Mouse (Mus musculus) testis, postnatal 14 days (tissue): ENCODE data around the gene Psmc3.
A peak's percentile ranks its signal among the peaks of the same experiment; 100 is the strongest.

Source experiments
- DNase-seq: peaks from one replicate; pipeline ENCODE4 v3.0.0; 2021; ENCODE audit warnings: low spot score

Psmc3 gene

DNA sequence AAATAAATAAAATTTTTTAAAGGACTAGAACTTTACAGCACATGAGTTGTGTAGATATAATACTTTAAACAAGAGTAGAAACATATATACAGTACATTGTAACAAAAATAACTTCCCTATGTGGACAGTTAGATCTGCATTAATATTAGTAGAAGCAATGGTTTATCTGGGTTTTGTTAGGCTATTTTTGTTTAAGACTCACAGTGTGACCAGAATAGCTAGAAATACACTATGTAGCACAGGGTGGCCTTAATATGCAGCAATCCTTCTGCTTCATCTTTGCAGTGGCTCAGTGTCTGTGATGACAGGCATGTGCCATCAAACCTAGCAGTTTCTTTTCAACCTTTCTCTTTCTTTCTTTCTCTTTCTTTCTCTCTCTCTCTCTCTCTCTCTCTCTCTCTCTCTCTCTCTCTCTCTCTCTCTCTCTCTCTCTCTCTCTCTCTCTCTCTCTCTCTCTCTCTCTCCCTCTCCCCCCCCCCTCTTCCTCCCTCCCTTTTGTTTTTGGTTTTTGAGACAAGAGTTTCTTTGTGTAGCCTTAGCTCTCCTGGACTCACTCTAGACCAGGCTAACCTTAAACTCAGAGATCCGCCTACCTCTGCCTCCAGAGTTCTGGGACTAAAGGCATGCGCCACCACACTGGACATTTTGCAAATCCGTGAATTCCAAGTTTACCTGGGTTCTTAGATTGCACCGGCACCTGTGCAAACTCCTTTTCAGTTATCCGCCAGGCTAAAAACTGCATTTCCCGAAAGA, 452 bp upstream of the Psmc3 start:
- DNase-seq: no peak

DNA sequence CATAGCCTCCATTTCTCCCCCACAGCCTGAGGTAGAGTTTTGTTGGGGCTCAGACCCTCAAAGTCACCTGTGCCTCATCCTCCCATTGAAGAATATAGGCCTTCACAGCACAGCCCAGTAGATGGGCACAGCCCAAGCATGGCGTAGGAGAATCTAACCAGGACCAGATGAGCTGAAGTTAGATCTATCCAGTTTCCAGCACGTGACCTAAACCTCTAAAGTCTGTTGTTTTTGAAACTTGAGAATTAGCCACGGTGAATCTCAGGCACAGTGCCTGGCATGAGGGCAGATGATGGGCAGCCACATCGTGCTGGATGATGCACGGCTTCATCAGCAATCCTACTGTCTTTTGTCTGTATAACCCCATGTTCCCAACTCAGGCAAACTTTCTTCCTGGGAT, 4.6 kb downstream of the Psmc3 start:
- no peak for DNase-seq

DNA sequence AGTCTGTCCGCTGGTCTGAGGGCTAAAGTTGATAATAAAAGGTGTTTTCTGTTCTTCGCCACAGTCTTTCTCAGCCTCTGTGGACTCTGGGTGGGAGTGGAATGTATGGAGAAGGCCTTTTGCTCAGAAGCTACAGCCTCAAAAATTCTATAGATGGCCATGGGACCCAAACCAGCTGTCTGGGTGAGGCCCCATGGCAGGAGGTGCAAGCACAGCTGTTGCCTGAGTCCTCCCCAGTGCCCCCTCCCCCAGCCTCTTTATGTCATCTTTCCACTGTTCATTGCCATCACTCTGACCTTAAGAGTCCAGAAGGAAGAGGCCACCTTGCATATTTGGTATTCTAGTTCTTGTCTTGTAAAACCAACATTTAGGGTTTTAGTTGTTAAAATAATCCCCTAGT, 5.6 kb downstream of the Psmc3 start:
- DNase-seq: no peak

DNA sequence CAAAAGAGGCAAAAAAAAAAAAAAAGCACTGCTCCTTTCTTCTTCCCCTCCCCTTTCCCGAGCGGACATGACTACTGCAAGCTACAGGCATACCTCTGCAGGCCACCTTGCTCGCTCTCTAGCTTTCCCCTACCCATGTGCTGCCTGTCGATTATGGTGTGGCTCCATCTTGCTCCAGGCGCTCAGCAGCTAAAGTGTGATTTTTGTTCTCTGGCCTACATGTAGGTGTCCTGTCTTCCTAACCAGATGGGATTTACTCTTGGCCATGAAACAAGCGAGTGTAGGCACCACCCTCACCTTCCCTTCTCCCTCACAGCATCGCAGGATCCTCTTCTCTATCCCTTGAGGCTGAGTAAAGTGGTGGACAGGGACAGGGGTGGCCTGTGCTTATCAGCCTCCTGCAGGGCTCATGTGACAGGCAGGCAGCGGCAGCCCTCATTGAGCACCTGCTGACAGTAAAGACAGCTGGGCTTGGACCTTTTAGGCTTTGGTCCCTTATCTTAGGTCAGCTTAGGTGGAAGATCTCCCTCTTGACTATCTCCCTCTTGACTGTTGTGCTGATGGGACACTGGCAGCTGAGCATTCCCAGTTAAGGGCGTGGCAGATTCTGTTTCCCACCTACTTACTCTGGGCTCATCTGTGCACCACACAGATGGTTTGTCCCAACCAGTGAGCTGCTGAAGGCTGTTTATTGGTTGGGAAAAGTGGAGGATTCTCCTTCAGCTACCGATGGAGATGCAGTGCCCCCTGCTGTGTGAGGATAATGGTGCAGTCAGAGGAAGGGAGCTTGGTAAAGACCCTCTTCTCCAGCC, 6.9 kb downstream of the Psmc3 start:
- DNase-seq: no peak

DNA sequence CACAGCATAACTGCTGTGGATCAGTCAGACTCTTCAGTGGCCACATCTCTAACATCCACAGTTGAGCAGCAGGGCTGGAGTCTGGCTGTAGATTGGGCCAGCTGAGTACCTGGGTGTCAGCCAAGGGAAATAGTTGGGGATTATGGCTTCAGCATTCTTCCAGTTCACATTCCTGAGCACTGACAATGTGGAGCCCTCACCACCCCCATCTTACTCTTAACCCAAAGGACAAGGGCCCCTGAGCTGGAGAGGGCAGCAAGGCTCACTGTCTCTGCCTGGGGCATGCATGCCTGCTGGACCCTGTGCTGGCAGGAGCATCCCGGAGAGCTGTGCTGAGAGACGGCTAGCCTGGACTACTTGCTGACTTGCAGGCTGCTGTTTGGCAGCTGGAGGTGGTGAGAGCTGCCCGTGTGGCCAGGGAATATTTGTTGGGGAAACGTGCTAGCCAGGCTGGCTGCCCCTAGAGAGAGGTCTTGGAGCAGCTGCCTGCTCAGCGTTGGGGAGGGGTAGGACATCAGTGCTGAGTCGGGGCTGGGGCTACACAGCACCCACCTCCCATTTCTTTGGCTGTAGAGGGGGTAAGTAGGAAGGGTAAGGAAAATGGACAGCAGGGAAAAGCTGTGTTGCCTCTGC, 8.2 kb downstream of the Psmc3 start:
- no peak for DNase-seq

DNA sequence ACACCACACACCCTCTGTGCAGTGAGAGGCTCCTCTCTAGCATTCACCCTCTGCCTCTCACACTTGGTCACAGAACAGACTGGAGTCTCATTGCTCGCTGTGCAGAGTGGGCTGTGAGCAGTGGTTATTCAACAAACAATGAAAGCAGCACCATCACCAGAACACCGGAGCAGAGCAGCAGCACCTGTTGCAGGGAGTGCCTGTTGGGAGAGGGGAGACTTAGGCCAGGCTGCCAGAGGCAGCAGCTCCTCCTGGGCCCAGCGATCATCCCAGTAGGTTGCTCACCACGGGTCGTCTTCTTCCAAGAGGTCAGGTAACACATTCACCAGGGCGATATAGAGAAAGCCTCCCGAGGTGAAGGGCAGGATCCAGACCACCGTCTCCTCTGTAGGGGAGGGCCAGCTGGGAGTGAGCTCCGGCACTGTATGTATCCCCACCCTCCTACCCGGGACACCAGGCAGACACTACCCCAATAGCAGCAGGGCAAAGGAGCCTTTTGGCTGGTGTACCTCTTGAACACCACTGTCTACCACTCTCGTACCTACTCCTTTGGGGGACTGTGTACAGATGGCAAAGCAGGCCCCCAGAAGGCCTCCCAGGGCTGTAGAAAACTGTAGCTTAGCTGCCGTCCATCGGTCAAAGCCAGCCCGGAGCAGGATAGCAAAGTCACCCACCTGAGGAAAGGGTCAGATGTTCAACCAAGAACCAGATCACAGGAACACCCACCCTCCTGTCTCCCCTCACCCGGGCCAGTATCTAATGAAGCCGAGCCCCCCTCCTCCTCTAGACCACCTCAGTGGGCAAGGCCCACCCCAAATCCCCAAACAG, 9.2 kb downstream of the Psmc3 start:
- DNase-seq: no peak

DNA sequence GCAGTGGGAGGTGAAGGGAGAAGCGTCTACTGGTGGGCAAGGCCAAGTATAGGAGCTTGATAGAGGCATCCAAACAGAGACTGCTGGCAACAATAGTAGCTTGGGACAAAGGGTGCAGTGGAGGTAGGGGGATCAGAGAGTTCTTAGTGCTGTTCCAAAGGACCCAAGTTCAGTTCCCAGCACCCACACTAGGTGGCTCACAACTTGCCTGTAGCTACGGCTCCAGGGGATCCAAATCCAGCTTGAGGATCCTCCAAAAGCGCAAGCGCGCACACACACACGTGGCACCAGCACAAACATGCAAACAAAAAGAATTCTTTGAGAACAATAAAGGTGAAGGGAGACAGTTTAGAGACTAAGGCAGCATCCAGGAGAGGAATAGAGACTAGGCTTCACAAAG, 10.4 kb downstream of the Psmc3 start:
- no peak for DNase-seq

- no peak for DNase-seq
Measured at GRCm38 (mm10) chr2:91065544-91065943, 11.7 kb downstream of the Psmc3 start.

DNA sequence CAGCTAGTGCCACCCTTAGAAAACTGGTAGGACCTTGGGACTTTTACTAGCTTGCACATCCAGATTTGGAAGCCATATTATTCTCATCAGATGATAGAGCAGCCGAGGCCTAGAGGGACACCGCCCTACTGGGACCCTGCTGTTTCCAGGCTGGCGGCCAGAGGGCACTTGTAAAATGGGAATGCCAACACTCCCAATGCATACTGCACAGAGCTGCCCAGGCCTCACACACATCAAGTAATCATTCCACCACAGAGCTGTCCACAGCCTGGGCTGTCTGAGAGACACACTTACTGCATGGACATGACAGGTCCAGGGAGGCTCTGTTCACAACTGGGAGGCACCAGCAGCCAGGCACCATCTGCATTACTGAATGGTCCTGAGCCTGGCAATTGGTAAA, 12.6 kb downstream of the Psmc3 start:
- no peak for DNase-seq

- DNase-seq: no peak
Measured at GRCm38 (mm10) chr2:91068162-91068871, 14.5 kb downstream of the Psmc3 start.

DNA sequence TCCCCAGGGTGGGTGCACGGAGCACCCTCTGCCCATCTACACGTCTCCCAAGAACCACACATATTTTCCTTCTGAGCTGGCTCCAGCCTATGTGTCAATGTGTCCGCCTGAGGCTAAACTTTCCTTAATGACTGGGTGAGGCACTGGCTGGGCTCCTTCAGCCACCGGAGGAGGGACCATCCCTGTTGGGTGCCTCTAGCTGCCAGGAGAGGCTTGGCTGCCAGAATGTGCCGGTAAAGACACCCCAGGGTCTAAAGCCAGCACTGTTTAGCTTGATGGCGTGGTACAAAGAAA, 15.0 kb downstream of the Psmc3 start:
- DNase-seq: no peak

DNA sequence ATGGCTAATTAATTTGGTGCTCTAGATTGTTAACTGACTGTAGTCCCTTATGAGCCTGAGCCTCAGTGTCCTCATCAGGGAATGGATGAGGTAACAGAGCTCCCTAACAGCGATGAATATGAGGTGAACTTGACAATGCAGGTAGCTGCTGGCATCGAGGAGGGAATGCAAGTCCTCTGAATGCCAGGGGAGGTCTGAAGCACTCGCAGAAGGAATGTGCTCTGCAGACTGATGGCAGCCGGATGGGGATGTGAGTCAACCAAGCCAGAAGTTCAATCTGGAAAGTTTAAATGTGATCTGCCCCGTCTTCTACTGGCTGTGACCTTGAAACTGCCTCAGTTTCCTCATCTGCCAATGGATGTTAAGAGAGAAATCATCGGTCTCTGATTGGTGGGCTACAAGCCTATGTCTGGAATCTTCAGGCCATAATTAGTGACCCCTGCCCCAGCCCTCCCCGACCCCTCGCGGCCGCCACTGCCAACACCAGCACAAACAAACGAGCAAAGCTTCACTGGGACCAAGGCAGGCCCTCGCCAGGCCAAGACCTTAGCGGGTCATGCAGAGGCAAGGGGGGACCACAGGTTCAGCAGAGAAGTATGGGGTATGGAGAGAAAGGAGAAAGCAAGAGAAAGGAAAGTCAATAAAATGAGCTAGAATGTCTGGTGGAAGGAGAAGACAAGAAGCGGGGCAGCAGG, 15.6 kb downstream of the Psmc3 start:
- DNase-seq: no peak

GRCm38 (mm10) chr2:91070076-91070800, 16.4 kb downstream of the Psmc3 start, which contains the start of gene Slc39a13:
TSS of gene Slc39a13 (minus strand) at chr2:91070417.
- DNase-seq: peak; percentile 92

DNA sequence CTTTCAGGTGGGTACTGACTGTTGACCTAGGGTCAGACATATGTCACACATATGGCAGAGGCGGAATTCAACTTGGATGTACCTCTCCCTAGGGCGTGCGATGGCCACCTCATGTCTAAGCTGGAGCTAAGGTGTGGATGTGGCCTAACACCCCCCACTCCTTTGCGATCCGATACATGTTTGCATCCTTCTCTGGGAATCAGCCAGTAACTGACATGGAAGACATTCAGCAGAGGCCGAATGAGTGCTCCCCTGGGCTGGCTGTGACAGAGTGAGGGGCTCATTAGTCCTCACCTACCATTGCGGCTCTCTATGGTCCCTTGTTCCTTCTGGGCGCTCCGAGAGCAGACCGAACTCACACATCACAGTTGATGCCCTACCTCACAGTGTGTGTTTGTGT, 17.2 kb downstream of the Psmc3 start:
- no peak for DNase-seq

GRCm38 (mm10) chr2:91072092-91072491, 18.3 kb downstream of the Psmc3 start:
- DNase-seq: no peak

DNA sequence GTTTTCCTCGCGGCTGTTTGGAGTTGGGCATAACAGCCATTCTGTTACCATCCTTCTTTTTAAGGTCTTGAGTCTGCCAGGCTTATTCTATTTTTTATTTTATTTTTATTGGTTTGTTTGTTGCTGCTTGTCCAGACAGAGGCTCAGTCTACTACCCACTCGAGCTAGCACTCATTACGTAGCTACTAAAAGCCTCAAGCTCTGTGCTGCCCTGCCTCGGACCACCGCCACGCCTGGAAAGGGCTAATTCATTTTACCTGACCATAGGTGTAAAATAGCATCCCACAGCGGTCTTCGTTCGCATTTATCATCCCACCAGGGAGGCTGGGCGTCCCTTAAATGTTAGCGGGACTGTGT, 24.1 kb downstream of the Psmc3 start:
- DNase-seq: no peak

GRCm38 (mm10) chr2:91078314-91079025, 24.7 kb downstream of the Psmc3 start:
- no peak for DNase-seq

DNA sequence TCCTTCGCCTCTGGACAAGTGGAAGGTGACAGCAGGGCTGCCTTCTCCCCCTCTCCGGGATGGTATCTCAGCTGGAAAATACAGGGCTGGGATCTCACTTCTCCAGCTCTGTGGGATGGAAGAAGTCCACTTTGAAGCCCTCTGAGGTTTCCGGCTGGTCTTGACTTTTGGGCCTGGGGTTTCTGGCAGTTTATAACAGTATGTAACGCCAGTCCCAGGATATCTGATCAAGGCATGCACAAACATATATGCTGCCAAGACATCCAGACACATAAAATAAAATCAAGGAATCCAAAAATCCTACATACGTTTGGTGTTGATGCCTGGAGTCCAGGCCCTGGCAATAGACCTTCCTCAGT, 25.2 kb downstream of the Psmc3 start:
- no peak for DNase-seq

- no peak for DNase-seq
Measured at GRCm38 (mm10) chr2:91080784-91081513, 27.1 kb downstream of the Psmc3 start.
